Mouse (Mus musculus): ENCODE results near the gene Srsf10. TPM values are rescaled to one million over a fixed set of nuclear protein-coding genes. Genes with fewer than 3 reads are reported as not detected.

Srsf10 gene
- polyA plus RNA-seq, 1 experiment from 2014 or later: 411 TPM

DNA sequence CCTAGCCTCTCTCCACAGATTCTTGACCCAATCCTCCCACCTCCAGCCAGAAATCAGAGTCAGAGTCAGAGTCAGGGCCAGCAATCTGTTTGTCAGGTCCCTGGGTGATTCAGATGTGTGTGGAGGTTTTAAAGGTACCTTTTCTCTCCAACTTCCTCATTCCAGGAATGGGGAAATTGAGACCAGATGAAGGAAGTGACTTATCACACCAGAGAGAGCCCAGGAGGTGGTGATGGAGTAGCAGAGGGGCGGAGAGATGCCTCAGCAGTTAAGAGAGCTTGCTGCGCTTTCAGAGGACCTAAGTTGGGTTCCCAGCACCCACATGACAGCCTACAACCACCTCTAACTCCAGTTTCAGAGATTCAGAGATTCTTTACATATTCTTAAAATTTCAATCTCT is 36.0 kb downstream of the Srsf10 start:
- no peak for ATAC-seq (ENCODE audit: low FRiP score)
- Histone ChIP-seq H3K27me3 (no peaks in the 10 kb centered on the region), H3K9ac (no peak overlapping the region), H3K27ac (no peak overlapping the region), H3K4me2 (no peak overlapping the region), H3K4me3 (replicated peaks) (no peak overlapping the region), H3K36me3 (replicated peaks) (no peaks in the 10 kb centered on the region), H3K4me1 (no peaks in the 10 kb centered on the region; the same call in 1 of the 2 replicates), H3K9me3 (no peaks in the 10 kb centered on the region)
- 86% methylated on average over 2 of the region's 2 CpGs for WGBS

DNA sequence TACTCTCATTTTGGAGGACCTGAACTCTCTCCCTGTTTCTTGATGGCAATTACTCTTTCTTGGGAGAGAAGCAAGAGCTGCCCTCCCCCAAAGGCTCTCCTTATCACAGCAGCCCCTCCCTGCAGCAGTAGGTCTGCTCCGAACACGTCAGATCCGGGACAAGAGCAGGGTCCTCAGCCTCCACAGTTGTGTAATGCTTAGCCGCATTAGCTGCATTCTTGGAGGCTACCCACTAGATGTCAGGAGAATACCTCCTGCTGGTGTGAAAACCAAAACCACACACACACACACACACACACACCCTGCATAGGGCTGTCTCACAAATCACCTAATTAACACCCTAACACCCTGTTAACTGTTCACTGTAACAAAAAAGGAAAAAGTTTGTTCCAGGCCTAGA is 37.3 kb downstream of the Srsf10 start:
- H3K4me3 ChIP-seq (replicated peaks): no peak overlapping the region
- 79% methylated on average over 4 of the region's 4 CpGs for whole genome bisulfite sequencing
- no peaks in the 10 kb centered on the region for H3K36me3 ChIP-seq (replicated peaks)
- no peaks in the 10 kb centered on the region; the same call in 1 of the 2 replicates for H3K4me1 ChIP-seq
- no peak overlapping the region for H3K4me2 ChIP-seq
- no peak for ATAC-seq (ENCODE audit: low FRiP score)
- no peaks in the 10 kb centered on the region for H3K9me3 ChIP-seq
- no peak overlapping the region for H3K9ac ChIP-seq
- no peaks in the 10 kb centered on the region for H3K27me3 ChIP-seq
- H3K27ac ChIP-seq: no peak overlapping the region

DNA sequence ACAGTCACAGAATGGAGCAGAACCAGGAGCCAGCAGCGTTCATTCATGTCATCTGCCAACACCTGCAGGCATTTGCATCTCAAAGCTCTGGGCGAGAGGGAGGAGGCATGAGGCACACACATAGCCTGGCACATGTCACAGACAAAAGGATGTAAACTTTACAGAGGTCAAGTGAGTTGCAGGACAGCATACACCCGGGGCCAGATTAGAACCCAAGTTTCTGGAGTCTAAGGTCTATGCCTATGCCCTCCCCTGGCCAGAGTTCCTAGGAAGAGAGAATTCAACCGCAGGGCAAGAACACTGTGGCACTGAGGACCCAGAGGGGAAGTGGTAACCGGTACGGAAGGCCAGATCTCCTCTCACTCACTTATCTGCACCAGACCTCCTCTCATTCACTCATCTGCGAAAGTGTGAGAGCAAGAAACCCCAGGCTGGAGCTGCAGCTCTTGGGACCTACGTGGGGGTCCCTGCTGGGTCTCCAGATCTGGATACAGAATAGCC is 39.6 kb downstream of the Srsf10 start, which contains the start of gene Cnr2:
TSS of gene Cnr2 (plus strand) at position 324 of the 501 bp plus-strand sequence.
- H3K27ac ChIP-seq: no peak within 1 kb of the TSS
- 66% methylated on average over 8 of the region's 8 CpGs for WGBS
- no peak within 1 kb of the TSS for H3K9ac ChIP-seq
- no peak within 1 kb of the TSS for H3K4me2 ChIP-seq
- no peaks in the 10 kb centered on the region; the same call in 1 of the 2 replicates for H3K4me1 ChIP-seq
- H3K4me3 ChIP-seq (replicated peaks): no peak within 1 kb of the TSS
- no peaks in the 10 kb centered on the region for H3K9me3 ChIP-seq
- no peaks in the 10 kb centered on the region for H3K36me3 ChIP-seq (replicated peaks)
- no peaks in the 10 kb centered on the region for H3K27me3 ChIP-seq
- no peak for ATAC-seq (ENCODE audit: low FRiP score)

DNA sequence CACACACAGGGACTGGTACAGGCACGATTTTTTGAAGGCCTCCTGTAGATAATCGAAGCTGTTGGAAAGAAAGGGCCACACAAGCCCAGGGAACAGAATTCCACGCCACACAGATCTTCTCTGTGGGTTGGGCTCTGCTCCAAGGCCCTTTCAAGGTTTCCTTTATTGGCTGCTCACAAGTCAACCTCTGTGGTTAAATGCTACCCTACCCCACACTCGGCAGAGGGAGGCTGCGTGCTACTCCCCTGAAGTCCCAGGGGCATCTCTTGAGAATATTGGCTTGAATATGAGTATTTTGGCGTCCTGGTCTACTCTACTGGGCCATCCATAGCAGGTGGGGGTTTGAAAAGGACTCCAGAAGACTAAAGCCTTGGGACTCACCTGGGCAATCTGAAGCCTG is 40.6 kb downstream of the Srsf10 start:
- Histone ChIP-seq H3K4me3 (replicated peaks) (no peak overlapping the region), H3K4me1 (no peaks in the 10 kb centered on the region; the same call in 1 of the 2 replicates), H3K9me3 (no peaks in the 10 kb centered on the region), H3K27me3 (no peaks in the 10 kb centered on the region), H3K9ac (no peak overlapping the region), H3K36me3 (replicated peaks) (no peaks in the 10 kb centered on the region), H3K27ac (no peak overlapping the region), H3K4me2 (no peak overlapping the region)
- 84% methylated on average over 6 of the region's 6 CpGs for WGBS
- no peak for ATAC-seq (ENCODE audit: low FRiP score)

DNA sequence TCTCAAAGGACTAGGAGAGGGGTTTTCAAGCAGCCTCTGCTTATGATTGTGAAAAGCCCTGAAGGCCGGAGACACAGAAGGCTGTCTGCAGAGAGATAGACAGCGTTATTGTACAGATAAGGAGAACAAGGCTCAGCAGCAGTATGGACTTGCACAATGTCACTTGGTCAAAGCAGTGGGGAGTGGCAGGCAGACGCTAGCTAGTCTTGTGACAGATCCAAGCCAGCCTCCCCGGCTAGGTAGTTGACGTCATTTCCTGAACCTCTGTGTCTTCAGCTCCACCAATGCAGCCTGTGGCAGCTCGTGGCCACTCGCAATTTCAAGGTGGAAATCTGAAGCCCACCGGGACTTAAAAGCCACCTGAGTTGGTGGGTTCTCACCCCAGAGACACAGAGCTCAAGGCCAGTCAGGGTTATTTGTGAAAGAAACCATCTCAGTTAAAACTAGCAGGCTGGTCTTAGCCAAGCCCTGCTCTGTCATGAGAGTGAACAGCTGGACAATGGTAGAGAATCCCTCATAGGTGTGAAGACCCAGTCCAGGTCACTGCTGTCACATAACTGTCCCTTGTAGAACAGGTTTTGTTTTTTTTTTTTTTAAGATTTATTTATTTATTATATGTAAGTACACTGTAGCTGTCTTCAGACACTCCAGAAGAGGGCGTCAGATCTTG is 43.0 kb downstream of the Srsf10 start:
- H3K27me3 ChIP-seq: no peaks in the 10 kb centered on the region
- H3K9me3 ChIP-seq: no peaks in the 10 kb centered on the region
- no peaks in the 10 kb centered on the region; the same call in 1 of the 2 replicates for H3K4me1 ChIP-seq
- H3K36me3 ChIP-seq (replicated peaks): no peaks in the 10 kb centered on the region
- H3K4me3 ChIP-seq (replicated peaks): no peak overlapping the region
- ATAC-seq (ENCODE audit: low FRiP score): no peak
- H3K4me2 ChIP-seq: no peak overlapping the region
- 80% methylated on average over 9 of the region's 9 CpGs for WGBS
- H3K9ac ChIP-seq: no peak overlapping the region
- no peak overlapping the region for H3K27ac ChIP-seq

DNA sequence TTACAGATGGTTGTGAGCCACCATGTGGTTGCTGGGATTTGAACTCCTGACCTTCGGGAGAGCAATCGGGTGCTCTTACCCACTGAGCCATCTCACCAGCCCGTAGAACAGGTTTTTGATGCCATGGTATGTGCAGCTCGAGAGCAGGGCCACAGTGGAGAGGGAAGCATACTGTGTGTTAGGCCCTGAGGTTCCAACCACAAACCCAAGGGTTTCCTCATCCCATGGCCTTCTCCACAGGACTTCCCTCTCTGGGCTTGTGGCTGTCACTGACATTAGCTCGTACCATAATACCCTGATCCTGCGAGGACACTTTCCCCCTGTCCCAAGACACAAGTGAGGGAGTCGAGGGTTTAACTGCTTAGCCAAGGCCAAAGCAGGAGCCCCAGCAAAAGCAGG is 43.5 kb downstream of the Srsf10 start:
- no peaks in the 10 kb centered on the region for H3K27me3 ChIP-seq
- no peak overlapping the region for H3K4me3 ChIP-seq (replicated peaks)
- H3K4me2 ChIP-seq: no peak overlapping the region
- ATAC-seq (ENCODE audit: low FRiP score): no peak
- no peak overlapping the region for H3K27ac ChIP-seq
- H3K36me3 ChIP-seq (replicated peaks): no peaks in the 10 kb centered on the region
- no peak overlapping the region for H3K9ac ChIP-seq
- no peaks in the 10 kb centered on the region for H3K9me3 ChIP-seq
- H3K4me1 ChIP-seq: no peaks in the 10 kb centered on the region; the same call in 1 of the 2 replicates
- WGBS: 84% methylated on average over 7 of the region's 7 CpGs

DNA sequence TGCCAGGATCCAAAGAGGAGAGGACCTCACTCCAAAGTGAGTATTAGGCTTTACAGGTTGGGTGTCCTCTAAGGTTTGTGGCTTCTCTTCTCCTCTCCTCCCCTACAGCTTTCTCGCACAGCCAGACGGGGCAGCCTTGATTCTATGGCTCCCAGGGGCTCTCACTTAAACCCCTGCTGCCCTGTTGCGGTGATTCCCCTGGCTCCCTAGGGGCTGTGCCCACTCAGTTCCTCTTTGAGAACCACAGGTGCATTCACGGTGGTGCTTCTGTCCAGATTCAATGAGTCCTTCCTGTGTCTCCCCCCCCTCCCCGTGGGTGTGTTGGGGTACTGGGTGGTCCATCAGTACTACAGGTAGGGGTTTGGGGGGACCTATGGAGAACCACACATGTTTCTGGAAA is 44.5 kb downstream of the Srsf10 start:
- WGBS: 73% methylated on average over 5 of the region's 5 CpGs
- ATAC-seq (ENCODE audit: low FRiP score): no peak

DNA sequence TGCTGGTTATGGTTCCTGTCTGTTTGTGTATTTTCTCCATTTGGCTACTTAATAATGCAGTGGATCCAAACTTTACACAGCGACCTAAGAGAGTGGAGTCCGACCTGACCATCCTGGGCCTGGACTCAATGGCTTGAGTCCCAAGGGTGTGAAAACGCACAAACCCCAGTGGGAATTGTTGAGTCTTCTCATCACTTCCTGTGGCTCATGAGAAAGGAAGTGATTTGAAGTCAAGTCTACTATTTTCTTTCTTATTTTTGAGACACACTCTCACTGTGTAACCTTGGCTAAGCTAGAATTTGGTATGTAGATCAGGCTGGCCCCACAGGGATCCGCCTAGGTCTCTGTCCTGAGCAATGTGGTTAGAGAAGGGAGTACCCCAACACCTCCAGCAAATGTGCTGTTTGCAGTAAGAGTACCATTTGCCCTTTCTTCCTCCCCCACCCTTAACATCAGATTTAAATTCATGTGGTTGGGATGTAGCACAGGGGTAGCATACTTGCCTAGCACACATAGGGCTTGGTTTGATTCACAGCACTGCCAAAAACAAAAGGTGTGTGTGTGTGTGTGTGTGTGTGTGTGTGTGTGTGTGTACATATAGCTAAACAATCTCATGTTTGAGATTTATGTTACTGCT is 47.2 kb downstream of the Srsf10 start:
- no peak for ATAC-seq (ENCODE audit: low FRiP score)
- H3K4me1 ChIP-seq: no peaks in the 10 kb centered on the region
- no peak overlapping the region for H3K27ac ChIP-seq
- no peaks in the 10 kb centered on the region for H3K36me3 ChIP-seq (replicated peaks)
- no peak overlapping the region for H3K4me3 ChIP-seq (replicated peaks)
- 88% methylated on average over 4 of the region's 4 CpGs for WGBS
- H3K4me2 ChIP-seq: no peak overlapping the region
- no peaks in the 10 kb centered on the region for H3K9me3 ChIP-seq
- no peak overlapping the region for H3K9ac ChIP-seq
- H3K27me3 ChIP-seq: no peaks in the 10 kb centered on the region

More for the DNA sequence above, 44.5 kb downstream of the Srsf10 start:
- Histone ChIP-seq H3K27ac (no peak overlapping the region), H3K4me3 (replicated peaks) (no peak overlapping the region), H3K4me2 (no peak overlapping the region), H3K9me3 (no peaks in the 10 kb centered on the region), H3K27me3 (no peaks in the 10 kb centered on the region), H3K9ac (no peak overlapping the region), H3K4me1 (no peaks in the 10 kb centered on the region; the same call in 1 of the 2 replicates), H3K36me3 (replicated peaks) (no peaks in the 10 kb centered on the region)

DNA sequence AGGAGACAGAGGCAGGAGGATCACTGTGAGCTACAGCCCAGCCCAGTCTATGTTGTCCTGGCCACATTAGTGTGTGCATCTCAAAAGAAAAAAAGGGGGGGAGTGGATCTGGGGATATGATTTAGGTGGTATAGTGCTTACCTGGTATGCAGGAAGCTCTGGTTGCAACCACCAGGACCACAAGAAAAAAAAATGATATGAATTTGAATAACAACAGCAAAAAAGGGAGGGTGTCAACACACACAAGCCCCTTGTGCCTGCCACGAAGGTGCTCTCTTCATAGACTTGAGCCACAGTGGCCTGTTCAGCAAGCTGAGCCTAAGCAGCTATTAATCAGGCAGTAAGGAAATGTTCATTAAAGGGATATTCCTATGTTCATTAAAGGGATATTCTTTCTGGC is 49.3 kb downstream of the Srsf10 start:
- Histone ChIP-seq H3K4me1 (no peaks in the 10 kb centered on the region), H3K36me3 (replicated peaks) (no peaks in the 10 kb centered on the region), H3K4me2 (no peak overlapping the region), H3K27me3 (no peaks in the 10 kb centered on the region), H3K9ac (no peak overlapping the region), H3K9me3 (no peaks in the 10 kb centered on the region), H3K4me3 (replicated peaks) (no peak overlapping the region), H3K27ac (no peak overlapping the region)
- 38% methylated on average over 1 of the region's 1 CpGs for WGBS
- ATAC-seq (ENCODE audit: low FRiP score): no peak

DNA sequence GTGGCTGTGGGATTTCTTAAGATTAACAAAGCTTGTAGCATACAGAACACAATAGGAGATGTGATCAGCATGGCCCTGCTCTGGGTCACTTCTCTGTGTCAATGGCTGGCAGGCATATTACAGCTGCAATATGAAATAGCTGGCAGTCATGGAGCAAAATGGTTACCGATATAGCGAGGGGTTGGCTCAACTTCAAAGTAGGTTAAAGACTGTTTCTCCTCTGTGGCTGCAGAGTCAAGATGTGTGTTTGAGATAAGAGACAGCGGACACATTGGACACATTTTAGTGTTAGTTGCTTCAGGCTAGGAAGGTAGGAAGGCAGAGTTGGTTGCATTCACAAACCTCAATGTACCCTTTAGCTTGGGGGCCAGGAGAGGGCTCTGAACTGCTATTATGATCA is 51.1 kb downstream of the Srsf10 start:
- no peak for ATAC-seq (ENCODE audit: low FRiP score)
- H3K4me2 ChIP-seq: no peak overlapping the region
- H3K9me3 ChIP-seq: no peaks in the 10 kb centered on the region
- WGBS: 90% methylated on average over 3 of the region's 3 CpGs
- H3K9ac ChIP-seq: no peak overlapping the region
- no peaks in the 10 kb centered on the region; the same call in 1 of the 2 replicates for H3K4me1 ChIP-seq
- no peak overlapping the region for H3K27ac ChIP-seq
- H3K27me3 ChIP-seq: no peaks in the 10 kb centered on the region
- no peaks in the 10 kb centered on the region for H3K36me3 ChIP-seq (replicated peaks)
- H3K4me3 ChIP-seq (replicated peaks): no peak overlapping the region

DNA sequence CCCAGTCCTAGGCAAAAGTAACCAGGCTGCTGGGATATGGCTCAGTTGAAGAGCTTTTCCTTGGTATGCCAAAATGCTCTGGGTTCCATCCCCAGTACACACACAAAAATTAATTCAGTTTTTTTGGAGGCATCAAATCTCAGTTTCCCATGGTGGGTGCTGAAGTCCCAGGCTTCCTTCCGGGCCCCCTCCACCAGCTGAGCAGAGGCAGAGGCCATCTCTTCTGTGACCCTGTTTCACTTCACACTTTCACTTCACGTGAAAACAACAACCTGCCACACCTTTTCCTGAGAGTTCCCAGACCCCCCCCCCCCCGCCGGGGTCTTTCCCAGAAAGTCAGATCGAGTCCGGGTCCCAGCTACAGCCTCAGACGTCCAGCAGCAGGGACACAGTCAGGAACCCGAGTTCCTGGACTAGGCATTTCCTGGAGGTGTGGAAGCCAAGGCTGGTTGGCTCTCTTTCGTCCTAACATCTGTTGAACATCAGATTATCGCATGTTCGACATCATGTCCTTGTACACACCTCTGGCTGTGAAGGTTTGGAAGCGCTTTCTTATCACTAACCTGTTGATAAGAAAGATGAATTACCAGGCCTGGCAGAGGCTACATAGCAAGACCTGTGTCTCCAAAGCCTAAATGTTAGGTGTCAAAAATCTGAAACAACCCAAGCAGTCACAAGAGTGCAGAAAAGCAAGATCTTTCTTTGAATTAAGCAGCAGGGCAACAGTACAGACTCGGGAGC is 53.9 kb downstream of the Srsf10 start:
- Histone ChIP-seq H3K9me3 (no peaks in the 10 kb centered on the region), H3K36me3 (replicated peaks) (no peaks in the 10 kb centered on the region), H3K4me1 (peaks cover 5% of the 10 kb centered on the region), H3K4me3 (replicated peaks) (no peak overlapping the region), H3K9ac (no peak overlapping the region), H3K4me2 (no peak overlapping the region), H3K27me3 (no peaks in the 10 kb centered on the region), H3K27ac (no peak overlapping the region)
- WGBS: 79% methylated on average over 13 of the region's 13 CpGs
- no peak for ATAC-seq (ENCODE audit: low FRiP score)

DNA sequence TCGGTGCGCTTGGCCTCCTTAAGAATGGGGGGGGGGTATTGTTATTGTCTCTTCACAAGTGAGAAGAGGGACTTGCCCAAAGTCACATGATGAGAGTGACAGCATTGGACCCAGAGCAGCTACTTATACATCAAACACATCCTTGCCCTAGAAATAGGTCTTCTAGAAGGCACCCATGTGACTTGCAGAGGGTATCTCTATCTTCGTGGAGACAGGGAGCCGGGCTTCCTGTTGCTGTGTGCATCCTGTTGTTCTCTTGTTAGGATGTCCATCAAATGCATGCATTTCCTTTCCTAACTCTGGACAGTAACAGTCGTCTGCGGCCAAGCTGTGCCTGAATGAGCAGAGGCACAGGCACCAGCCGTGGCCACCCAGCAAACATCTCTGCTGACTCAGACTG is 56.0 kb downstream of the Srsf10 start:
- no peaks in the 10 kb centered on the region for H3K27me3 ChIP-seq
- no peaks in the 10 kb centered on the region for H3K9me3 ChIP-seq
- no peak for ATAC-seq (ENCODE audit: low FRiP score)
- H3K9ac ChIP-seq: no peak overlapping the region
- H3K36me3 ChIP-seq (replicated peaks): no peaks in the 10 kb centered on the region
- H3K4me3 ChIP-seq (replicated peaks): no peak overlapping the region
- peaks cover 5% of the 10 kb centered on the region for H3K4me1 ChIP-seq
- H3K4me2 ChIP-seq: no peak overlapping the region
- 77% methylated on average over 7 of the region's 7 CpGs for WGBS
- no peak overlapping the region for H3K27ac ChIP-seq
